Mouse (Mus musculus) retina, embryonic 14.5 days (tissue): ENCODE measurements around the gene Akt1s1.

Experiments used
- DNase-seq: peaks from one replicate; pipeline ENCODE4 v3.0.0-alpha.2; 2015; ENCODE audit warnings: low spot score

Akt1s1 gene

DNA sequence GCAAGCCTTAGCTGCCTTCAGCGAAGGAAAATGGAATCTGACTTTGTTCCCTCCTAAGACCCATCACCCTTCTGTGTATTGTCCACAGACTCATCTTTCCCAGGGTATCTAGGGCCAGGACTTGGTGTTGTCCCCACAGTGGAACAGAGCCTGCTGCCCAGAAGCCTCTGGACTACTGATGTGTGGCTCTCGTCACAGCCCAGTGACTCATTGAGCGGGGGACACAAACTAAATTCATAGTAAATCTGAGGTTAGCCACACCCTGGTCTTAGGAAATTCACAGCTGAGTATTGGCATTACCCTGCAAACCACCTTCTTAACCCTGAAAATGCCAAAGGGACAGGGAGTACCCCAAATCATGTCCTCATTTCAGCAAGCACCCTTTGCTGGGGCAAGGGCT lies 22.0 kb upstream of the Akt1s1 start:
- DNase-seq, result no peak

DNA sequence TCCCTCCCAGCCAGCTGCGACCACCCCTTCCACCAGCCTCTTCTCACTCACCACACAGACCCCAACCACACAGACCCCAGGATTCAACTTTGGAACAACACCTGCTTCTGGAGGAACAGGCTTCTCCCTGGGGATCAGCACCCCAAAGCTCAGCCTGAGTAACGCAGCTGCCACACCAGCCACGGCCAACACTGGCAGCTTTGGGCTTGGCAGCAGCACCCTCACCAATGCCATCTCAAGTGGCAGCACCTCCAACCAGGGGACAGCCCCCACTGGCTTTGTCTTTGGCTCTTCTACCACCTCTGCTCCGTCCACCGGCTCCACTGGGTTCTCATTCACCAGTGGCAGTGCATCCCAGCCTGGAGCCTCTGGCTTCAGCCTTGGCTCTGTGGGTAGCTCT lies 20.1 kb upstream of the Akt1s1 start:
- DNase-seq, result no peak

DNA sequence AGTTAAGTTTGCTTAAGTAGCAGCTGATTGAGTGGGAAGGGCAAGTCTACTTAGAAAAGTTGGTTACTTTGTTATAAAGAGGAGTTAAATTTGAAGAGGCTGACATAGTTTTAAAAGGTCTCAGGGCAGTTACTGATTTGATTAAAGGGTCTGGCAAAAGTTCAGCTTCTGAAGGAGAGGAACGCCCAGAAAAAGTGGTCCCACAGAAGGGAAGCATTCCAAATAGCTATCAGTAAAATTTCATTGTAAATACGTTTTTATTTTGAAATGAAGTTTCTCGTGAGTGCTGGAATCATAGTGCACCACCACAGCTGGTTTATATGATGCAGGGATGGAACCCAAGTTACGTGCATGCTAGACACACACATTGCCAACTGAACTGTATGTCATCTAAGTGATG lies 16.0 kb upstream of the Akt1s1 start:
- no peak for DNase-seq

DNA sequence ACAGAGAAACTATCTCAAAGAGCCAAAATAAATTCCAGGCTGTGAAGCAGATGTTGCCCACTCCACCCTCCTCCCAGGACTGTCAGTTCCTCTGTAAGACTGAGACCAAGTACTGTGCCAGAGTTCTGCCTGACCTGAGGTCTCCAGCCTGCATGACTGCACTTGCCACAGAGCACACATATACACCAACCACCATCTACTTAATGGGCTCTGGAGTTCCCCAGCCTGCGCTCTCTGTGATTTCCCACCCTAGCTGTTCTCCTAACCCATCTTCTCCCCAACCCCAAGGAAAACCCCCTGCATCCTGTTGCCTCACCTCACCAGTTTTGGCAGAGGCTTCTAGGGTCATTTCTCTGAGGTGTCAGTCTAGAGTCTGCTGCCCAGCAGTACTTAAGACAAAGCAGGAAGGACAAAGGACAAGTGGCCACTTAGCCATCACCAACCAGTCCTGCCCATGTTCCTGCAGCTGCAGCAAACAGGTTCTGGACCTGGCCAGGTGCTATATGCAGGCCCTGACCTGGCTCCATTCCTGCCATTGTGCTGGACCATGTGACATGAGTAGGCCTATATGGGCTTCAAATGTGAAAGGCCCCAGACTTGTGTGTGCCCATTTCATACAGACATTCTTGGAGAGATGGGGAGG lies 13.3 kb upstream of the Akt1s1 start:
- DNase-seq, result no peak

DNA sequence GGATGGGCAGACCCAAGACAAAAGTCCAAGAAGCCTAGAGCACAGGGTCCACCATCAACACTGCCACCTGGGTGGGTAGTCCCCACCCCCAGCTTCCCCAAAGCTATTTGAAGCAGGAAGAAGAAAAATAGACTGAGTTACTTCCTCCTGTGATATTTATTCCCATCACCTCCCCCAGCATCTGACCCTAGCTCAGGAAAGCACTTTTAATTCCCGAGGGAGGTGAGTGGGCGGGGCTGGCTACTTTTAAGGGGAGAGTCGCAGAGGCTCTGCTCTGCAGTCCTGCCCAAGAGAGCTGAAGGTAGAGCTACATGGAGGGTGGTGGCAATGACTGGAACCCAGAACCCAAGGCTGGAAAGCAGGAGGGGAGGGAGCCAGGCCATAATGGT lies 12.8 kb upstream of the Akt1s1 start:
- no peak for DNase-seq

DNA sequence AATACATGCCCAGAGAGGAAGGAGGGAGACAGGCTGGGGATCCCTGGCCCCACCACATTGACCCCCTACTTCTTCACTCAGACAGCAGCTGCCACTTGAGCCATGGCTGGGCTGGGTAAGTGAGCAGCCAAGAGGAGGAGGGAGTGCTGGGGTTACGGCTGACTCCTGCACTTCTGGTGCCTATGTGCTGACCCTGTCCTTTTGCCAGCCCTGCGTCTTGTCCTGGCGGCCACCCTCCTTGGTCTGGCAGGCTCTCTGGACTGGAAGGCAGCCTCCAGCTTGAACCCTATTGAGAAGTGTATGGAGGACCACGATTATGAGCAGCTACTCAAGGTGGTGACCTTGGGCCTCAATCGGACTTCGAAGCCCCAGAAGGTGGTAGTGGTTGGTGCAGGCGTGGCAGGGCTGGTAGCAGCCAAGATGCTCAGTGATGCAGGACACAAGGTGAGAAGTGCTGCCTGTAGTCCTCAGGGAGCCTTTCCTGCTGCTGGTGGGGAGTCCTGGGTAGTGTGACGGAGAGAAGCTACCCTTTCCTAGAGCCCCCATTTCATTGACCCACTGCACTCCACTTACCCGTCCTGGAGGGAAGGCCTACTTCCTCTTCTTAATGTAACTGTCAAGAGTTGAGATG lies 12.3 kb upstream of the Akt1s1 start:
- DNase-seq, result no peak

DNA sequence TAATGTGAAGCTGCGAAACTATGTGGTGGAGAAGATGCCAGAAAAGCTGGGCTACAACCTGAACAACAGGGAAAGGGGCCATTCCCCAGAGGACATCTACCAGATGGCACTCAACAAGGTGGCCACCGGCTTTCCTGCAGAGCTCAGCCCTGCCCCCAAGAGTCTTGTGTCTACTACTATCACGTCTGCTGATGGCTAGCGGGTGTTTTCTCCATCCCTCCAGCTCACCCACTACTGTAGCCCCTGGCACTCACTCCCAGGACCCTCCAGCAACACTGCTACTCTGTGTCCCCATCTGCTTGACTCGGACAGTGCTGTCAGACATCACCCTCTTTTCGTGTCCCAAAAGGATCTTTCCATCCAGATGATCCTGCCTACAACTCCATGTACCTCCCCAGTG lies 10.7 kb upstream of the Akt1s1 start:
- no peak for DNase-seq

DNA sequence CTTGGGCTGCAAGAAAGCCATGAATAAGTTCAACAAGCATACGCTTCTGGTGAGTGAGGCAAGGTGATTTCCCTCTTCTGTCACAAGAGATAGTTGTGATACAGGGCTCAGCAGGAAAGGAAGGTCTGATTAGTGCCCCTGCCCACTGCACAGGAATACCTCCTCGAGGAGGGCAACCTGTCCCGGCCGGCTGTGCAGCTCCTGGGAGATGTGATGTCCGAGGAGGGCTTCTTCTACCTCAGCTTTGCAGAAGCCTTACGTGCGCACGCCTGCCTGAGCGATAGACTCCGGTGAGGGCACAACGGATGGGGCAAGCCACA lies 9.7 kb upstream of the Akt1s1 start:
- DNase-seq, result no peak

DNA sequence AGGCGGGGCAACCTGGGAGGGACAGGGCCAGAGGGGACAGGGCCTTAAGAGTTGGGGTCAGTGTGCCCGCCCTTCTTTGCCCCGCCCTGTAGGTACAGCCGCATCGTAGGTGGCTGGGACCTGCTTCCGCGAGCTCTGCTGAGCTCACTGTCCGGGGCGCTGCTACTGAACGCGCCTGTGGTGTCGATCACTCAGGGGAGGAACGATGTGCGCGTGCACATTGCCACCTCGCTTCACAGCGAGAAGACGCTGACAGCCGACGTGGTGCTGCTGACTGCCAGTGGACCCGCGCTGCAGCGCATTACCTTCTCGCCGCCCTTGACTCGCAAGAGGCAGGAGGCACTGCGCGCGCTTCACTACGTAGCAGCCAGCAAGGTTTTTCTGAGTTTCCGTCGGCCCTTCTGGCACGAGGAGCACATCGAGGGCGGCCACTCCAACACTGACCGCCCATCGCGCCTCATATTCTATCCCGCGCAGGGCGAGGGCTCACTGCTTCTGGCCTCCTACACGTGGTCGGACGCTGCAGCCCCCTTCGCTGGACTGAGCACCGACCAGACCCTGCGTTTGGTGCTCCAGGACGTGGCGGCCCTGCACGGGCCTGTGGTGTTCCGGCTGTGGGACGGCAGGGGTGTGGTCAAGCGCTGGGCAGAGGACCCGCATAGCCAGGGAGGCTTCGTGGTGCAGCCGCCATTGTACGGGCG lies 9.2 kb upstream of the Akt1s1 start:
- peak; percentile 37 for DNase-seq

DNA sequence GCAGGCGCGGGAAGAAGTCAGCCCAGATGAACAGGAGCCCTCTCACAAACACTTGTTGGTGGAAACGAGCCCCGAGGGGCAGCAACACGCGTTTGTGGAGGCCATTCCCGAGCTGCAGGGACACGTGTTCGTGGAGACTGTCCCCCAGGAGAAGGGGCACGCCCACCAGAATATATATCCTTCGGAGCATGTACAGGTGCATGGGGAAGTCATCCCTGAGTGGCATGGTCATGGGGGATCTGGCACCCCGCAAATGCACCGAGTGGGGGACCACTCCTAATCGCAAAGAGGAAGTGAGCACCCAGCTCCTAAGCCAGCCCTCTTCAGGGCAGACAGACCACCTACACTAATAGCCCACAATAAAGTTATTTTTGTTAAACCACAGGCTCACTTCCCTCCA lies 8.4 kb upstream of the Akt1s1 start:
- no peak for DNase-seq

DNA sequence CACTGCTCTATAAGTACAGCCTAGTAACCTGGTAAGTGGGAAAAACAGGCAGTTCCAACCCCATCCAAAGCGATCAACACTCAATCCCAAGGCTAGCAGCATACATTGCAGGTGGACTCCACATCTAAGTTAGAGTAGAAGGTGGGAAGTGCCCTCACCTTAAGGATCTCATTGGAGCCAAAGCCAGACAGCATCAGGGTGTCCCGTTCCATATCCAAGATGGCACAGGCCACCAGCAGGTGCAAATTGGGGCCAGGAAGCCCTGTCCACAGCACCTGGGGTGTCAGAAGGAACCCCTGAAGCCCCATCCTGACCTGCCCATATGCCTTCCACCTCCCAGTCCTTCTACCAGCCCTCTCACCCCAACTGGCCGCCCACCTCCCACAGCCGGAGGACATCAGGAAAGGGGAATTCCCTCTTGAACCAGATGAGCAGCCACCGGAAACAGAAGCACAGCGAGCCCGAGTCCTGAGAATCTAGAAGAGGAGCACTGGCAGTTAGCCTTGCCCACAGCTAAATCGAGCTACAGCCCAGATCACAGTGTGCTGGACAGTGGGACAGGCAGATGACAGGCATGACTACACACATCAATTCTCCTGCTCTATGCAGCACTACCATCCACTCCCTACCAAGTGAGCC lies 6.8 kb upstream of the Akt1s1 start:
- no peak for DNase-seq

DNA sequence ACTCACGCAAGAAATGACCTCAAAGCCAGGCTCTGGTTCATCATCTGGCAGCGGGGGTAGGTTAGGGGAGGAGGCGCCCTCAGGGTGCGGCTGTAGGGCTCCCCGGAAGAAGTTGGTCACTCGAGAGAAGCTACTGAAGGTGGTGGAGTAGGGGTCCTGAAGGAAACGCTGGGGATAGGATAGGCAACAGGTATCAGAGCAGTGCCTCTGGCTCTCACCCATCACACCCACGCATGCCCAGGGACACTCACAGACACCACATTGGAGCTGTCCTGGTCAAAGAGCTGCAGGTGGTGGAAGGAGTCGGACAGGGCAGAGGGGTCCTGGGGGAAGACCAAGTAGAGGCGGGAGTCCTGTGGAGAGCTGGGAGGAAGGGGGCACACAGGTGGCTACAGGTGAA lies 3.8 kb upstream of the Akt1s1 start:
- DNase-seq, result no peak

DNA sequence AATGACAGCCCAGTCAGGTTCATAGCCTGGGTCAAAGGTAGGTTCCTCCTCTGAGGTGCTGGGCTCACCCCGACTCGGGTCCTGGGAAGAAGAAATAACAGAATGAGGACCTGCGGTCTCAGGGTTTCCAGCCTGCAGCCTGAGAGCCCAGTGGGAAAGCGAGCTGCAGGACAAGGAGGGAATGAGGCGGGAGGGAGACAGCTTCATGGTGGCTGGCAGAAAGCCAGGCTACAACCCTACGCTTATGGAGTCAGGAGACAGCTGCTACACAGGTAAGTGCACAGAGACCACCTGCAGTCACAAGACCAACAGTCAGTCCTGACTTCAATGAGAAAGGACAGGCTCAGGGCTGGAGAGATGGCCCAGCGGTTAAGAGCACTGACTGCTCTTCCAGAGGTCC lies 2.0 kb upstream of the Akt1s1 start:
- no peak for DNase-seq

DNA sequence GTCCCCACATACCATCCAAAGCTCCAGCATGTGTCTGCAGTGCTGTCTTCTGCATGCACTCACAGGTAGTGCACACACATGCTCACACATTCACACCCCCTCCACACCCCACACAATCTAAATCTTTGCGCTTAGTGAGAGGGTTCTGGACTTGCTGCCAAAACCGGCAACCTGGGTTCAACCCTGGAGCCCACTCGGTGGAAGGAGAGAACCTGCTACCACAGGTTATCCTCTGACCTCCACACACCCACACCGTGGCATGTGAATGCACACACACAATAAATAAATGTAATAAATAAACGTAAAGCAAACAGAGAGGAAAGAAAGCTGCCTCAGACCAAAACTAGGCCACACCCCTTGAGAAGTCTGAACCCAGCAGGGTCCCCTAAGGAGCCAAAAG lies 1.0 kb upstream of the Akt1s1 start:
- no peak for DNase-seq

DNA sequence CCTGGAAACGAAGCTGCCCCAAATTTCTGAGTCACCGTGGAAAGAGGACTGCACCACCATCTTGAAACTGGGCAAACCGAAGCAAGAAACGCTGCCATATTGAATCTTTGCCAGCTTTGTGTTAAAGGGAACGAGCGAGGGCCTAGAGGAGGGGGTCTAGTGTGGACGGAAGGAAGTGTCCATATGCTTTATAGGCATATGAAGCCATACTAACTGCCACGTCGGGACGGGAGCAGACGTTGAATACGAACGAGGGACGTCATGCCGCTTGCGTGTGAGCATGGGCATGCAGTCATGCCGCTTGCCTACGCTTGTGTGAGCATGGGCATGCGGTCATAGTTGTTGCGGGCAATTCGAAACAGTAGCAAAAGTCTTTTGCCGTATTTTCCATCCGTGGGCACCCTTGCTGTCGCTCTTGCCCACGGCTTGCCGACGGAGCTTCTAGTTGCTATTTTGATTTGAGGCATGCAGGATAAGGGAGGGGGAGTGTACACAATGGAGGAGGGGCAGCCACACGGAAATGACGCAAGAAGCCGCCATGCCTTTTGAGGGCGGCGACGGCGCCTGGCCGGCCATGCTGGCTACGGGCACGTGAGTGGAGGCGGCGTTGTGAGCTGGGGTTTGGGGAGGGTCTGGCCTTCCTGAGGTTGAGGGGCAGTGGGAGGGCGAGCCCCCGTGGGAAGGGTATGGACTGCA lies 773 bp downstream of the Akt1s1 start:
- peak; percentile 89 for DNase-seq

DNA sequence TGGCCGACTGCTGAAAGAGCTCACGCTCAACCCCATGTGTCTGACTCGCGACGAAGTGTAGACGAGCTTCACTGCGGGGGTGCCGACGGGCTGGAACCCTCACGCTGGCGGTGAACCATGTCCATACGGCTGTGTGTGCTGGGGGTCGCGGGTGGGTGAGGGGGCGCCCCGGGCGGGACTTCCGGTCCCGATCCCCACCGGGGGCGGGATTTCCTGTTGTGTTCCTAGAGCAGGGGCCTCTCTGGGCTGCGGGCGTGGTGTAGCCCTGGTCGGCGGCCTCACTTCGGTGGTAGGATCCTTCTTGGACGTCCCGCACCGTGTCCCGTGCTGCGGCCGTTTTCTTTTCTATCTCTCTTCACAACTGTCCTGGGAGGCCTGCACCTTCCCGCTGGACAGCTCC lies 1.4 kb downstream of the Akt1s1 start:
- DNase-seq, result peak; percentile 83

DNA sequence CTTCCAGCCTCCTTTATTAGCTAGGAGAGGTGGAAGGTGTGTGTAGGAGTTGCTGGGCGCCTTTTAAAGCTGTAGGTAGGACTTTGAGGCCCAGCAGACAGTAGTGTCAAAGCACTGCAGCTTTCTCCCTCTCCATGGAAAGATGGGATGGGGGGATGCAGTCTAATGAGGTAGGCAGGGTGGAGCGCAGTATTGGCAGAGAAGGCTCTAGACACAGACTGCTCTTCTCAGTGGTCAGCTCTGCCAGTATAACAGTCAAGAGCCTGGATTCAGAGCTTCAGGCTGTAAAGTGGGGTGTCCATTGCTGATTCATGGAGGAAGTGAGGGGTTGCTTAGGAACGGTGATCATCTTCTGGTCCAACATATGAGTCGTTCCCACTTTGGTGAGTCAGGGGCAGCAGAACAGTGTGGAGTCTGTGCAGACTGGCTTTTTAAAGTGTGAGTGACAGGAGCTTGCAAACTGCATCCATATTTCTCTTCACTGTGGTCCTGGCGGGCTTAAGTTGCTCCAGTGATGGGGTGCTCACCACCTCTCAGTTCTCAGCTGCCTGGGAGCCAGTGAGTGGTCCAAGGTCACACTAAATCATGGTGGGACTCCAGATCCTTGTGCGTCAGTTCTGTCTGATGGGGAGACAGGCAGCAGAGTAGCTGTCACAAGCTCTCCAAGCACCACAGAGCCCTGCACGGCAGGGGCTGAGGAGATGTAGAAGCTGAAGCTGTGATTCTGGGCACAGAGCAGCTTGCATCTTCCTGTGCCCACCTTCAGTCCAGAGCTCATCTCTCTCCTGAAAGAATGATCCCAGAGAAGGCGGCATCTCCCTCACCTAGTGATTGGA lies 2.2 kb downstream of the Akt1s1 start:
- DNase-seq, result no peak

DNA sequence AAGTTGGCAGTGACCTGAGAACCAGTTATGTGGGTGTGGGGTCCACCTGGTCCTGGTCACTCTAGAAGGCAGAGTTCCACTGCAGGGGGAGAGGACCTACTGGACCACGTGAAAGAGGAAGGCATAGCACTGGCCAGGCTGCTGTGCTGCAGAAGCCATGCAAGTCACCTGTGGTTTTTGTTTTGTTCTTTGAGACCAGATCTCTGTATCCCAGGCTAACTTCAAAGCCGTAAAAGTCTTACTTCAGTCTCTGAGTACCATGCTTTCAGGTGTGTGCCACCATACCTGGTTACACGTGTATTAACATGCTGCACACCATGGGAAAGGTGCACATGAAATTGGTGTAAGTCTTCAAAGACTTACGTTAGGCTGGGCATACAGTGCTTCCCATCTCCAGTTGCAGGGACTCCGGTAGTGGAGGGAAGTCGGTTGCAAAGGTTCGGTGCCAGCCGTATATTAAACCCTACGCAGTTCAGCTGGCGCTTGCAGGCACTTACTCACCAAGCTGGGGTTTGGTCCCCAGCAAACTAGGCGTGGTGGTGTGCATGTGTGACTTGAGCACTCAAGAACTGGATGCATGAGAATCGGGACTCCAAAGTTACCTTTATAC lies 2.9 kb downstream of the Akt1s1 start:
- DNase-seq, result no peak

DNA sequence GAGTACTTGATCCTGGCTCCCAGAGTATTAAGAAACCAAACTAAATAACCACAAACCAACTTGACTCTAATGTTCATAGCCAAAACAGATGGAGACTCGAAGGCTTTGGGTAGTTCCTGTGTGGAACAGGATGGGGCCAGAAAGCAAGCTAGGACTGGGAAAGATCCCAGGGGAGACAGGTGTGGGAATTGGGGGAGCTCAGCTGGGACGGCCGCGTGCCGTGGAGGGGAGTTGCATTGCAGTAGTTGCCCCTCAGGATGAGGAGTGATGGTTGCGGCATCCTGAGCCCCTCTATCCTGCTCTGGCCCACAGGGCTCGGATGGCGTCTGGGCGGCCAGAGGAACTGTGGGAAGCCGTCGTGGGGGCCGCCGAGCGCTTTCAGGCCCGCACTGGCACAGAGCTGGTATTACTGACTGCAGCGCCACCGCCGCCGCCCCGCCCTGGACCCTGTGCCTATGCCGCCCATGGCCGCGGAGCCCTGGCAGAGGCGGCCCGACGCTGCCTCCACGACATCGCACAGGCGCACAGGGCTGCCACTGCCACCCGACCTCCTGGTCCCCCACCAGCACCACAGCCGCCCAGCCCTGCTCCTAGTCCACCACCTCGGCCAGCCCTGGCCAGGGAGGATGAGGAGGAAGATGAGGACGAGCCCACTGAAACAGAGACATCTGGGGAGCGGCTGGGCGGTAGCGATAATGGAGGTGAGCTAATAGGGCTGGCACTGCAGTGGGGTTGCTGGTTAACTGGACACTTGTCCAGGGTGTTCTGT lies 3.7 kb downstream of the Akt1s1 start:
- no peak for DNase-seq

DNA sequence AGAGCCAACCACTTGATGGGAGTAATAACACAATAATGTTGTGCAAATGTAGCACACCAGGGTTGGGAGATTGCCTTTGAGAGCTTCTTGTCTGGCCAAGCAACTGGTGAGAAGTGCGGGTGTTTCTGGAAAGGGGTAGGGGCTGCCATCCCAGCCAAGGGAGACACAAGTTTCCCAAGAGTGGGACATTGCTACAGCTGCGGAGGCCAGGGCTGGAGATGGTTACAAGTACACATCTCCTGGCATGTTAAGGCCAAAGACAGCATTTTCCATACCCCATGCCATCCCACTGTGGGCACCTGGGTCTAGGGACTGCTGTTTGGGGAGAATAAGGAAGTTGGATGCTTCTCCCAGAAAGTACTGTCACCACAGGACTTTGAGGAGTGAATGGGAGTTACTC lies 4.3 kb downstream of the Akt1s1 start:
- DNase-seq, result no peak
